Mouse (Mus musculus) heart, embryonic 13.5 days (tissue): ENCODE results near the gene Slc23a4. TPM values are rescaled to one million over a fixed set of nuclear protein-coding genes. Genes with fewer than 3 reads are reported as not detected.
A peak's percentile ranks its signal among the peaks of the same experiment; 100 is the strongest.

Experiments
- ATAC-seq: fragments of 200-750 bp; cut with Nextera tagmentation; 2 replicates; pipeline ENCODE4 v1.8.0; 2017; ENCODE audit warnings: moderate TSS enrichment; ENCODE audit not compliant: insufficient number of reproducible peaks, low FRiP score, low TSS enrichment; ENCODE audit errors: extremely low read depth
- H3K27ac ChIP-seq: fragments of 300-500 bp; sonication (generic); replicated peaks from 2 replicates; pipeline ENCODE4 v1.5.1; 2015; ENCODE audit warnings: moderate library complexity, mild to moderate bottlenecking, inconsistent platforms
- H3K27me3 ChIP-seq: fragments of 300-500 bp; sonication (generic); replicated peaks from 2 replicates; pipeline ENCODE4 v1.6.1; 2015; ENCODE audit warnings: mild to moderate bottlenecking, inconsistent platforms
- H3K36me3 ChIP-seq: fragments of 300-500 bp; sonication (generic); 2 replicates; pipeline ENCODE4 v1.6.1; 2015; ENCODE audit warnings: mild to moderate bottlenecking, inconsistent platforms
- H3K4me1 ChIP-seq: fragments of 300-500 bp; sonication (generic); 2 replicates; pipeline ENCODE4 v1.6.1; 2015; ENCODE audit warnings: inconsistent platforms
- H3K4me2 ChIP-seq: fragments of 300-500 bp; sonication (generic); 2 replicates; pipeline ENCODE4 v1.6.1; 2015; ENCODE audit warnings: inconsistent platforms, mild to moderate bottlenecking, moderate library complexity
- H3K4me3 ChIP-seq: fragments of 300-500 bp; sonication (generic); 2 replicates; pipeline ENCODE4 v1.5.1; 2015; ENCODE audit warnings: moderate library complexity, mild to moderate bottlenecking, inconsistent platforms
- H3K9ac ChIP-seq: fragments of 300-500 bp; sonication (generic); 2 replicates; pipeline ENCODE4 v1.6.1; 2015; ENCODE audit warnings: inconsistent platforms, mild to moderate bottlenecking, moderate library complexity
- H3K9me3 ChIP-seq: fragments of 300-500 bp; sonication (generic); 2 replicates; pipeline ENCODE4 v1.6.1; 2016; ENCODE audit warnings: inconsistent platforms
- WGBS: fragments of 180-500 bp; shearing (Covaris S2); methylation state at CpG from one replicate; pipeline ENCODE4 v1.1.7; 2015; ENCODE audit warnings: mixed read lengths; 5-methylcytosine and 5-hydroxymethylcytosine counted together
- polyA plus RNA-seq: library from polyadenylated mRNA; unstranded; fragments of >200 nt; fragmentation: Nextera tagmentation; extraction: Ambion mirVana; gene quantifications from 2 replicates; pipeline ENCODE4 v1.2.1, GENCODE M21; 2015

Gene Slc23a4
- polyA plus RNA-seq, 1 experiment from 2014 or later, result 0.27 TPM

DNA sequence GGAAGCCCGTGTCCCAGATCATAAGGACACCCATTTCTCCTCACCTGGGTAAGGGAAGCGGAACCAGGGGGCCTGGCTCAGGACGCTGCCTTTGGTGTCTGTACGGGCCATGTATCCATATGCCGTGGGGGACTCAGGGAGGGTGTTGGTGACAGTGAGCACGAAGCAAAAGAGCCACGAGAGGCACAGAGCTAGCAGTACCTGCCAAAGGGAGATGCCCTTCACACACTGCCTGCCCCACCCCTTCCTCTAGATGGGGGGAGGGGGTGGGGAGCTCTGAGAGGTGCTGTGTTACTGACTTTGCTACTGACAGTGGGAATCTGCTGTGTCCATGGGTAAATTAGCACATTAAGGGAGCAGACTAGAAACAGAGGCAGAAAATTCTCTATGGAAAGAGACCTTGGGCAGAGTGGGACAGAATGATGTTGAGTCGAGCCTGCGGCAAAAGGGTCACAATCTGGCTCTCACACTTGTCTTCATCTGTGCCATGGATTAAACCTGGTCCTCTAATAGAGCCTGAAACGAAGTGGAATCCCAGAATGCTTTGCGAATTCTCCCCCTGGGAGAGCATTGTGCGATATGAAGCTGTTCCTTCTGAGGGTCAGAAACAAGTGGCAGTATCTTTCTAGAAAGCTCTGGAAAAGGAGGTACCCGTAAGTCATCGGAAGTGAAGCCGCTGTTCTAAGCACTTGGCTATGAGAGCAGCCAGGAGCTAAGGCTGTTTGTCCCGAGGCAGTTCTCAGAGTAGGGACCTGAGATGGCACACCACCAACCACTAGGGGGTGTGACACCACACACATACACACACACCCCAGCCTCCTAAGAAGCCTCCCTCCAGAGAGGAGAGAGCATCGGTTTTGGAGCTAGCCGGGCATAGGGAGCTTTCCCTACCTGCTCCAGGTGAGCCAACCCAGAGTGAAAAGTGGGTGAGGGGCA, 33.0 kb downstream of the Slc23a4 start:
- Histone ChIP-seq H3K27me3 (0 out of 2 replicates have a peak, but pooled peaks cover under 1% of the 10 kb centered on the region), H3K9me3 (no peaks in the 10 kb centered on the region), H3K4me3 (peak overlapping the region; percentile 38), H3K9ac (peak overlapping the region; percentile 68), H3K36me3 (no peaks in the 10 kb centered on the region), H3K27ac (no peak overlapping the region), H3K4me2 (peak overlapping the region; percentile 64), H3K4me1 (peaks cover 9% of the 10 kb centered on the region)
- ATAC-seq, result no peak
- WGBS, result 42% methylated on average over 18 of the region's 18 CpGs

DNA sequence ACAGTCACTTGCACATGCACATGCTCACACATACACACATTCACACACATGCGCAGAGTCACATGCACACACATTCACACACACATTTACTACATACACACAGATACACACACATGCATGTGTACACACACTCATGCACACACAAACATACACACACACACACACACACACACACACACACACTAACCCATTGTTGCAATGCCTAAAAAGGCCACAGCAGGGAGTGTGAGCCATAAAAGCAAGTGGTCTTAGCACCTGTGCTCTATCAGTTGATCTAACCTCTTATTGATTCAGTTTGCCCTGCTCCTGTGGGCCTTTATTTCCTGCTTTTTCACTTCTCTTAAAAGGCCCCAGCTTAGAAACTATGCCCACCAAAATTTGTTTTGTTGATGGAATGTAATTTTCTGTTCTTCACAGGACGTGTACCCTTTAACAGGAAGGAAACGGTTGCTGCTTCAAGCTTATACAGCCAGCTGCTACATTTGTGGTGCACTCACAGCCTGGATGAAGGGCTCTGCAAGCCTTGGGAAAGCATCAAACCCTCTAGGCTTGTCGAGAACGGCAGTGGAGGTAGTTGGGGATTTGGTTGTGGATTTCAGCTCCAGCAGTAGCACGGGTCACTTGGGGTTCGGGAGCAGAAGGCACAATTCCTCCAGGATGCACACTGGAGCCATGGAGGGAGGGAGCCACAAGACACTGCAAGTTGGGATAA, 36.1 kb downstream of the Slc23a4 start:
- H3K9ac ChIP-seq, result no peak overlapping the region
- peaks cover 15% of the 10 kb centered on the region for H3K4me1 ChIP-seq
- no peak overlapping the region for H3K4me2 ChIP-seq
- H3K4me3 ChIP-seq, result no peak overlapping the region
- 56% methylated on average over 7 of the region's 7 CpGs for WGBS
- peaks cover 24% of the 10 kb centered on the region for H3K27me3 ChIP-seq
- no peaks in the 10 kb centered on the region for H3K36me3 ChIP-seq
- H3K9me3 ChIP-seq, result peaks cover 4% of the 10 kb centered on the region; the same call in 1 of the 2 replicates
- H3K27ac ChIP-seq, result no peak overlapping the region
- no peak for ATAC-seq

DNA sequence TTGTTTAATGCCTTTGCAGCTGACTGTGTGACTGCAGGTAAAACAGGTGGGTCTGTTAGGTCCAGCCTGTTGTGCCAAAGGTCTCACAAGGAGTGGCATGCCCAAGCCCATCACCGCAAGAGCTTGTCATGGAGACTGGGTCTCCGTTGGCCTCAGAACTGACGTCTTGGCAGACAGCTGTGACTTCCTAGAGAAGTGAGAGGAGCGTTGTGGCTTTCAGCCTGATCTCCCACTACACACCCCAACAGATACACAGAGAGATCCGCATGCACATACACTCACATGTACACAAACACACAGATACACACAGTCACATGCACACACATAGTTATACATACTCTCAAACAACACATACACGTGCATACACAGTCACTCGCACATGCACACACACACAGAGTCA, 36.7 kb downstream of the Slc23a4 start:
- no peak overlapping the region for H3K27ac ChIP-seq
- peaks cover 24% of the 10 kb centered on the region for H3K27me3 ChIP-seq
- no peaks in the 10 kb centered on the region for H3K36me3 ChIP-seq
- no peak overlapping the region for H3K4me3 ChIP-seq
- H3K4me1 ChIP-seq, result peaks cover 15% of the 10 kb centered on the region
- ATAC-seq, result no peak
- H3K9me3 ChIP-seq, result peaks cover 7% of the 10 kb centered on the region; the same call in 1 of the 2 replicates
- H3K9ac ChIP-seq, result no peak overlapping the region
- H3K4me2 ChIP-seq, result no peak overlapping the region
- 80% methylated on average over 7 of the region's 7 CpGs for WGBS

DNA sequence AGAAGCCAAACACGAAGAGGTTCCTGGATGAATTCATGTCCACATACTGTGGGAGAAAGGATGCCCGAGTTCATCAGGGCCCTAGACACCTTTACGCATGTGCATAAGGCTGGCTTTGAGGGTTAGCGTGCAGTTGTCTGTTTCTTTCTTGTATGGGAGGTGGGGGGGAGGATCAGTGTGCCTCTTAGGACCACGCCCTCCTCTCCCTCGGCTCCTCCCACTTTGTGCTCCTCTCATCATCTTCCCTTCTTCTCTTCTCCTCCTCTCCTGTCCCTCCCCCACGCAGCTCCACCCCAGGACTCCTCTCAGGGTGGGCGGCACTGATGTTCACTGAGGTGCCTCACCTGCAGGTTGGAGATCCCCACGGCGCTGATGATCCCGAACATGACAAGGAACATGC, 39.7 kb downstream of the Slc23a4 start:
- peaks cover 7% of the 10 kb centered on the region; the same call in 1 of the 2 replicates for H3K9me3 ChIP-seq
- ATAC-seq, result no peak
- 16% methylated on average over 11 of the region's 11 CpGs for WGBS
- H3K27me3 ChIP-seq, result peaks cover 24% of the 10 kb centered on the region
- H3K9ac ChIP-seq, result no peak overlapping the region; the same call in 1 of the 2 replicates
- H3K4me1 ChIP-seq, result 0 out of 2 replicates have a peak, but pooled peaks cover 6% of the 10 kb centered on the region
- peak overlapping the region; percentile 48 for H3K4me2 ChIP-seq
- no peak overlapping the region for H3K27ac ChIP-seq
- H3K36me3 ChIP-seq, result no peaks in the 10 kb centered on the region
- peak overlapping the region; percentile 23 for H3K4me3 ChIP-seq

DNA sequence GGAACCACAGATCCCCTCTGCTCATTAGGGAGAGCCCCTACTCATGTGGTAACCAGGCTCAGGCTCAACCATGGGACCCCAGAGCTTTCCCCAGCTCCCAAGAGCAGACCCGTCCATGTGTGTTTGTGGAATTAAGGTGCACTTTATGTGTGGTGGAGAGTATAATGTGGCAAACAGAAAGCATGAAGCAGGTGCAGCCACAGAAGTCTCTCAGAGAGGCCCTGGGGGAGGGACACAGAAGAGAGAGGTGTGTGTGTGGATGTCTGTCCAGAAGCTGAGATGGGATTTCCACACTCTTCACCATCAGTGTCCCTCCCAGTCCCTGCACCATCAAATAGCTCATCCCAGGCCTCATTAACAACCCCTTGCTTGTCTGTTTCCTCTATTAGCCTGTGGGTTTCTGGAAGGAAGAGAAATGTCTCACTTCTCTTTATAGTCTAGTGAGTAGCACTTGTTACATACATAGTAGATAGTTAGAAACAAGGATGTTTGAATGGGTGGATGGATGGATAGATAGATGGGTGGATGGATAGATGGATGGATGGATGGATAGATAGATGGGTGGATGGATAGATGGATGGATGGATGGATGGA, 41.6 kb downstream of the Slc23a4 start:
- Histone ChIP-seq H3K4me3 (no peak overlapping the region), H3K9me3 (peaks cover 7% of the 10 kb centered on the region; the same call in 1 of the 2 replicates), H3K36me3 (no peaks in the 10 kb centered on the region), H3K9ac (no peak overlapping the region), H3K27ac (no peak overlapping the region), H3K4me1 (0 out of 2 replicates have a peak, but pooled peaks cover 6% of the 10 kb centered on the region), H3K27me3 (peaks cover 24% of the 10 kb centered on the region), H3K4me2 (no peak overlapping the region)
- WGBS, result 65% methylated on average over 1 of the region's 1 CpGs
- ATAC-seq, result no peak

DNA sequence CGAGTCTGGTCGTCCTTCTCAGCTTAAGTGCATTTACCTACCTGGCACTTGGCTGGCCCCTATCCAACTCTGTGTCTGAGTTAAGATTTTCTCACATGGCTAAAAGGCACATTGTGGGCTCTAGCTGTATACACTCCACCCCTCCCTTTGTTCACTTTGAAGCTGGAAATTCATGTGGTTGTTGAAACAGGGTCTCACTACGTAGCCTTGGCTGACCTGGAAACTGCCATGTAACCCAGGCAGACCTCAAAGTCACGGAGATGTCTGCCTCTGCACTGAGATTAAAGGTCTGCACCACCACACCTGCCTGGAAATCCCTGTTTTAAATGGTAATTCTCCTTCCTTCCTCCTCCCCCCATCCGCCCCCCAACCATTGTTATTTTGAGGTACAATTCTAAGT, 44.7 kb downstream of the Slc23a4 start:
- peaks cover 6% of the 10 kb centered on the region for H3K27me3 ChIP-seq
- peaks cover 7% of the 10 kb centered on the region; the same call in 1 of the 2 replicates for H3K4me1 ChIP-seq
- no peak overlapping the region for H3K4me2 ChIP-seq
- H3K36me3 ChIP-seq, result no peaks in the 10 kb centered on the region
- H3K9ac ChIP-seq, result no peak overlapping the region
- WGBS, result 69% methylated on average over 5 of the region's 5 CpGs
- no peak overlapping the region for H3K4me3 ChIP-seq
- peaks cover 7% of the 10 kb centered on the region; the same call in 1 of the 2 replicates for H3K9me3 ChIP-seq
- no peak for ATAC-seq
- no peak overlapping the region for H3K27ac ChIP-seq

DNA sequence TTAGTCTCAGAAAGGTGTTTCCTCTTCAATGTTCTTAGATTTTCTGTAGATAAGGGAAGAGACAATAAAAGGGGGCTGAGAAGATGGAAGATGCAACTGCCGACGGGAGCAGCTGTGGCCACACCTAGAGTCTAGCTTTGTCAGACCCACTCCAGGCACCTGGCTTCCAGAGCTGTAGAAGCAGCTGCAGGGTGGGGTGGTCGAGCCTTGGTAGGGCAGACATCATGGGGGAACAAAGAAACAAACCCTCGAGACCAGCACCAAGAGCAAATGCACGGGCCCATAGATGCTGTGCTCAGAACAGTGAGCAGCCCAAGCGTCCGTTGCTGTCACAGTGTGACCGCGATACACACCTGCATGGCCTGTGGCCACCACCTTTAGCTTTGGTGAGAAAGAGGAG, 45.8 kb downstream of the Slc23a4 start:
- 82% methylated on average over 9 of the region's 9 CpGs for WGBS
- H3K4me3 ChIP-seq, result no peak overlapping the region
- no peak for ATAC-seq
- H3K27ac ChIP-seq, result no peak overlapping the region
- peaks cover 6% of the 10 kb centered on the region; the same call in 1 of the 2 replicates for H3K9me3 ChIP-seq
- no peak overlapping the region for H3K4me2 ChIP-seq
- H3K9ac ChIP-seq, result no peak overlapping the region
- H3K4me1 ChIP-seq, result peaks cover 4% of the 10 kb centered on the region; the same call in 1 of the 2 replicates
- H3K36me3 ChIP-seq, result no peaks in the 10 kb centered on the region
- no peaks in the 10 kb centered on the region for H3K27me3 ChIP-seq

DNA sequence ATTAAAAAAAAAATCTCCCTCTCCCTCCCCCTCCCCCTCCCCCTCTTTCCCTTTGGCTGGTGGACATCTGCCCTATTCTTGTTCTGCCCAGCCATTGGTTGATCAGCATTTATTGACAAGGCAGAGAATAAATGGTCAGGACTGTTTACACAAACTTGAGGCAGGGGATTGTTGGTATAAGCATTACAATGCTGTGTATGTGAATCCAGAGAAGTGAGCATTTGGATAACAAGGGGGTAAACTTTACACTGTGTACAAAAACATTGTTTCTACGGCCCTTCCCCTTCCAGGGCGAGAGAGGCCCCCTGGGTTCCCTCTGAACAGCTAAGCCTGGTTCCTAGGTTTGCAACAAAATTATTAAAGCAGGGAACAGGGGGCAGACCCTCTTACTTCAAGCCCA, 46.7 kb downstream of the Slc23a4 start:
- H3K4me2 ChIP-seq, result no peak overlapping the region
- no peaks in the 10 kb centered on the region for H3K27me3 ChIP-seq
- H3K27ac ChIP-seq, result no peak overlapping the region
- no peak overlapping the region for H3K4me3 ChIP-seq
- no peaks in the 10 kb centered on the region for H3K9me3 ChIP-seq
- no peak for ATAC-seq
- peaks cover 4% of the 10 kb centered on the region; the same call in 1 of the 2 replicates for H3K4me1 ChIP-seq
- no peak overlapping the region for H3K9ac ChIP-seq
- 80% methylated on average over 2 of the region's 2 CpGs for WGBS
- H3K36me3 ChIP-seq, result no peaks in the 10 kb centered on the region

DNA sequence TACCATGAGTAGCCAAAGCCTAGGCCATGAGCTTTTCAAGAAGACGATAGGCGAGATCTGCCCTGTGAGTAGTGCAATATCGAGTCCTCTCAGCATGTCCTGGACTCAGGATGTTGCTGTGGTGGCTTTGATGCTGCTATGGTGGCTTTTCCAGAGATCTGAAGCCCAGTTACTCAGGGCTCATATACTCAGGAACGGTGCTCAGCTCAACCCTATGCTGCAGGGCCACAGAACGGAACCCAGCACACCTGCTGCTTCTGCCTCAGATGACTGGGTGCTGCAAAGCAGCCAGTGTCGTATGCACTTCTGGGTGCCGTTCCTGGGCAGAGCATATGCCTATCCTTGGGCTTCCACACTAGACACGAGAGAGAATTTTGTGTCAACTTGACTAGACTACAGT, 48.8 kb downstream of the Slc23a4 start:
- no peaks in the 10 kb centered on the region for H3K9me3 ChIP-seq
- no peak overlapping the region for H3K4me2 ChIP-seq
- ATAC-seq, result no peak
- WGBS, result 84% methylated on average over 8 of the region's 8 CpGs
- H3K36me3 ChIP-seq, result no peaks in the 10 kb centered on the region
- no peak overlapping the region for H3K27ac ChIP-seq
- H3K4me1 ChIP-seq, result peaks cover 4% of the 10 kb centered on the region; the same call in 1 of the 2 replicates
- no peak overlapping the region for H3K9ac ChIP-seq
- H3K27me3 ChIP-seq, result no peaks in the 10 kb centered on the region
- no peak overlapping the region for H3K4me3 ChIP-seq

DNA sequence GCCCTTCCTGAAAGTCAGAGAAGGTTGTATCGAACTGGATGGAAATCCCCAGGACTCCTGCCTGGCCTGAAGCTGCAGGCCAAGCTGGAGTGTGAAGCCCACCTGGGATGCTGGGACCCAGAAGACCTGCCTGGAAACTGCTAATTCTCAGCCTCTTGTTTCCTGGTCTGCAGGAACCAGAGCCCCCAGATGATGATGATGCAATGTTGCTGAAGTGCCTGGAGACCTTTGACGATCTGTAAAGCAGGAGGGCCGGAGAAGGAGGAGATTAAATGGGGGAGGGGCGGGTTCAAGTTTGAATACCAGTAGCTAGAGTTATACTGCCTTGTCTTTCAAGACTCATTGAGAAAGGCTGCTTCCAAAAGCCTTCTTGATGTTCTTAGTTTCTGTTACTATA, 49.3 kb downstream of the Slc23a4 start:
- Histone ChIP-seq H3K9ac (no peak overlapping the region), H3K4me2 (no peak overlapping the region), H3K36me3 (no peaks in the 10 kb centered on the region), H3K9me3 (no peaks in the 10 kb centered on the region), H3K27ac (no peak overlapping the region), H3K4me1 (peaks cover 4% of the 10 kb centered on the region; the same call in 1 of the 2 replicates), H3K4me3 (no peak overlapping the region), H3K27me3 (no peaks in the 10 kb centered on the region)
- 24% methylated on average over 4 of the region's 4 CpGs for WGBS
- no peak for ATAC-seq
